Mouse (Mus musculus): Measurements from ENCODE around the gene Meox1.

DNA sequence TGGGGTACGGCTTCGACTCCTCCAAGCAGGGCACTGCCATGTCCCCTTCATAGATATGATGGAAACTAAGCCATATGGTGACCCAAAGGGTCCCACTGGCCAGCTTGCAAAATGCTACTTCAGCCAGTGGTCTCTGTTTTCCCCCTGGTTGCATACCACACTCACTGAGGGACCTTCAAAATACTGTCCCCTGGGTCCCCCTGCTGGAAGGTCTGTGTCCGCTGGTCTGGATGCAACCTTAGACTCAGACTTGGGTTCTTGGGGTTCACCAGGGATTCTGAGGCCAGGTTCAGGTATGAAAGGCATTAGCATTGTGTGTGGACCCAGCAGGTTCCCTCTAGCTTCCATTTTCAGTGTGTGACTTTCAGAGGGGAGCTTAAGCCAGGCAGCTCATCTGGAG is 22.6 kb upstream of the Meox1 start:
- TF ChIP-seq CTCF (IDR thresholded peaks at IDR 0.05; ENCODE audit: control insufficient read depth, insufficient read depth, insufficient read length), result no peak
- TF ChIP-seq FOSL1 (IDR thresholded peaks at IDR 0.05; ENCODE audit: insufficient read depth, low read length, poor library complexity, severe bottlenecking), result no peak
- TF ChIP-seq MYOD1 (IDR thresholded peaks at IDR 0.05; ENCODE audit: control insufficient read depth, insufficient read length, low read depth), result no peak
- no peak for TF ChIP-seq USF1 (IDR thresholded peaks at IDR 0.05; ENCODE audit: low read depth)
- no peak for TF ChIP-seq MAX (IDR thresholded peaks at IDR 0.05)

Measured in C2C12 (cell line).